Comparison of ENCODE assay signal across 14 mouse cellular contexts in genomic region chr13:109909111-109909510, GRCm38 (mm10).
"Had no signal": no experiment of that assay in that cellular context is flagged by ENCODE, and none has a peak within 500 bp of the region (broad histone marks: within the 10 kb centered on the region; RNA-seq: fewer than 3 reads in every experiment).

No protein-coding gene starts in this region.

- H3K4me2 ChIP-seq: limb, embryonic 13.5 days; liver, embryonic 13.5 days; lung, embryonic 14.5 days had no signal

- H3K27ac ChIP-seq: kidney, postnatal 0 days; layer of hippocampus, adult 2 months; limb, embryonic 10.5 days; limb, embryonic 13.5 days; liver, embryonic 13.5 days; macrophage; stomach, postnatal 0 days had no signal

- ATAC-seq: lung, postnatal 0 days had no signal

- H3K9ac ChIP-seq: limb, embryonic 13.5 days; liver, embryonic 13.5 days; lung, embryonic 14.5 days had no signal

- H3K36me3 ChIP-seq: limb, embryonic 10.5 days; limb, embryonic 13.5 days; liver, embryonic 13.5 days had no signal

- DNase-seq: kidney, postnatal 25 days; layer of hippocampus, adult 9-11 months; liver, embryonic 13.5 days; midbrain, embryonic 14.5 days; thymus, adult 2 months; thymus, postnatal 14 days had no signal

- H3K9me3 ChIP-seq: limb, embryonic 10.5 days; limb, embryonic 13.5 days; liver, embryonic 13.5 days had no signal

- H3K4me3 ChIP-seq: layer of hippocampus, adult 2 months; limb, embryonic 10.5 days; limb, embryonic 13.5 days; liver, embryonic 13.5 days had no signal

- H3K27me3 ChIP-seq: limb, embryonic 13.5 days; liver, embryonic 13.5 days had no signal
